Mouse (Mus musculus) heart, postnatal 36 days (tissue): ENCODE measurements around the gene Ppat. TPM values are rescaled to one million over a fixed set of nuclear protein-coding genes. Genes with fewer than 3 reads are reported as not detected.
"Not testable (repeated sequence)": the region's sequence is repeated elsewhere in the genome, so short reads cannot be mapped to it uniquely, and the experiment has no call there.

Source experiments
- DNase-seq, 2 experiments: peaks; one replicate each; pipeline ENCODE4 v3.0.0; 2021 to 2022
- intact Hi-C: fragments of 180-260 bp; cut with DNase I; formaldehyde crosslinking; loops from one replicate; pipeline ENCODE4 v1.15.1; 2025
- total RNA-seq, 2 experiments: library from RNA; stranded (reverse); gene quantifications; 2 replicates each; pipeline ENCODE4 v1.2.3; 2021

Gene Ppat
- total RNA-seq, 2 experiments from 2014 or later = 10.9 to 23.1 TPM

DNA sequence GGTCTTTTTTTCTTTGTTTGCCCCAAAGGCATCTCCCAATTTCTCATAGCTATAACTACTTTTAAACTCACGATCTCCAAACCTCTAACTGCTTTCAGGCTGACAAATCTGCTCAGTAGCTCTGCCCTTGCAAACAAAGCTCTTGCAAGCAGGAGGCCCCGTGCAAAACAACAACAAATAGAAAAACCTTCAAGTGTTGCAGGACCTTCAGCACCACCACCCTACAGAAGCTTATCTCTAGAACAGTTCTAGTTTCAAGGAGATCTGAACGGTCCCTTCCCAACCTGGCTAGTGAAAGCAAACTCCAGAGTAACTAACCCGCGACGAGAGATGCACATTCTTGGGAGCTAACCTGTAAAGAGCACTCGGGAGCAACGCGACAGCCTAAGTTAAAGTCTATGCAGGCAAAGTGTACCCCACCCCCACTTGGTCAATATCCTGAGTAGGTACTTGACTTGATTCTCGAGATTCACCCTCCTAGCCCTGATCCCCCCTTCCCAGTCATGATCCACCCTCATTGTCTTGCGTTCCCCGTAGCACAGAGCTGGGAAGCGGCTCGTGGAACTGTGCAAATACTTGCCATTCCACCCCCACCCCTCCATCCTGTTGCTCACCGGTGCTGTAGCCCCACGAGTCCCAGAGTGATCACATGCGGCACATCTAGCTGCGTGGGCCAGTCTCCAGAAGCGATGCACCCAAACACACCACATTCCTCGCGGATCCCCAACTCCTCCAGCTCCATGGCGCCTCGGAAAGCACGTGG, 854 bp downstream of the Ppat start:
- intact Hi-C loops = loop anchor here (1.0 kb wide), 2 partner anchors 24 to 45 kb away; partner anchors contain the start of genes Aasdh and Srp72
- DNase-seq = no peak

DNA sequence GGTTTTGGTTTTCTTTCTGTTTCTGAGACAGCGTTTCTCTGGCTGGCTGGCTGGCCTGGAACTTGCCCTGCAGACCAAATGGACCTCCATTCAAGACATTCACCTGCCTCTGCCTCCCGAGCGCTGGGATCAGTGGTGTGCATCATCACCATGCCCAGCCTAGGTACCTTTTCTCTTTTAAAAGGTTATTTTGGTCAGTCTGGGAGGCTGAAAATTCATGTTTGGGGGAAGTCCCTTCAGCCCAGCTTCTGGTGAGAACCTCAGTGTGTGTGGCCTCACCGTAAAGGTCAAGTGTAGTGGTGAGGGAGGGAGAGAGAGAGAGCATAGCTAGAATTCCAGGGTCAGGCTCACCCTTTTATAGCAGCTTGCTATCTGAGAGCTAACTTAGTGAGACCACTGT, 3.6 kb downstream of the Ppat start:
- intact Hi-C loops = no loop called here
- no peak for DNase-seq

DNA sequence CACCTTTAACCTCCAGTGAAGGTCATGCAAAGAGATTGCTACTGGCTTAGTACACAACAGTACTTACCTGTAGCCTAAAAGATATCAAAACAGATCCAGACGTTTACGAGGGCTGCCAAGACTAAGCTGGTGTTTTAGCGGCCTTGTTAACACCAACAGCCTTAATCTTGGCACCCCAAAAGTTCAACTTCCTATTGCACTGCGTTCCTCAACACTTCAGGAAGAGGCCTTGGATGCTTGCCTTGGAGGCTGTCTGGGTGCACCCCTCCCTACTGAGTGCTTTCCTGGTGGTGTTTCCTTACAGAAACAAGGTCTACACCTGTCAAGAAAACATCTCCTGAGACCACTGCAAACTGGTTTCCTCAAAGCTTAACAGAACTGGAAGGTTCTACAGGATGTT, 4.2 kb downstream of the Ppat start:
- intact Hi-C loops = no loop called here
- no peak for DNase-seq

- DNase-seq = no peak
- intact Hi-C loops = no loop called here
Observed at GRCm38 (mm10) chr5:76945678-76946033, 5.7 kb downstream of the Ppat start.

DNA sequence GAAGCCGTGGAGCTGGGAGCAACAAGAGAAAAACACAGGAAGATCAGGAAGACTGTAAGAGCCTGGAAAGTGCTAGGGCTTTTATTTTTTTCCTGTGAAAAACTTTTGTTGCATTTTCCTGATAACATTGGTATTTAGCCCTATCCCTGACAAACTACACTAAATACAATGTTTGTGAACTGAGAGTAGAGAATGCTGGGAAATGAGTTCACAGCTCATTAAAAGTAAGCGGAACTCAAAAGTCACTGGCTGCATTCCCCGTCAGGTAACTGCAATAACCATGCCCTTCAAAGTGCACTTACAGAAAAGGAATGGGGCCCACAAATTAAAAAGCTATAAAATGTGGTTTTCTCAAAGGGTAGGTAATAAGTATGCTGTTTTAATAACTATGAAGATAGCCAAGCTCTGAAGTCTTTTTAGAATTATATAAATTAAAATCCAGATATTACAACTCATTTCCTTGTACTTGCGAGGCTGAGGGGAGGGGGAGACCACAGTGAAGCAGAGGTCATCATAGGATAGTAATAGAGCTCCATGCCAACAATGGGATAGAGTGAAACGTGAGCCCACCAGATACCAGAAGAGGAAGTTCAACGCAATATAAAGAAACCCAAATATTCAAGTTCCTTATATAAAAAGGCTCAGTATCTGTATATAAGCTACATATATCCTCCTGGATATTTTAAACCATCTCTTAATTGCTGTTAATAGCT, 6.3 kb downstream of the Ppat start:
- no peak for DNase-seq

DNA sequence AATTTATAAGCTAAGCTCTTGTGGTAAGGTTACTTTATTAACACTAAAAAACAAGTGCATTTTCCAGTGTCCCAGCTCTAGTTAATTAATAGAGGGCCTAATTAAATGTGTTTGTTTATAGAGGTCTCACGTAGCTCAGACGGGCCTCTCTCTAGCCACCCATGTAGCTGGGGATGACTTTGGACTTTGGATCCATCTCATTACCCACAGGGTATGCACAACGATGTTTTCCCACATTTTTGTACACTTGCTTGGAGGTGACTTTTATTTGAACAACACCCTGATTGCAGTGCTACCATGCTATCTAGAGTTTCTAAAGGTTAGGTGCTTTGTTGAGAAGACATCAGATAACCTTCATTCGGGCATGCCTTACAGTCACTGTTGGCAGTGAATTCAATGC, 8.9 kb downstream of the Ppat start:
- intact Hi-C loops = no loop called here

More for the DNA sequence above, 6.3 kb downstream of the Ppat start:
- intact Hi-C loops = no loop called here

GRCm38 (mm10) chr5:76941975-76942374, 9.4 kb downstream of the Ppat start:
- intact Hi-C loops = no loop called here
- DNase-seq = no peak

More for the DNA sequence above, 8.9 kb downstream of the Ppat start:
- no peak for DNase-seq

GRCm38 (mm10) chr5:76939717-76940116, 11.7 kb downstream of the Ppat start:
- intact Hi-C loops = no loop called here
- DNase-seq = no peak

GRCm38 (mm10) chr5:76929180-76929877, 22.0 kb downstream of the Ppat start:
- intact Hi-C loops = no loop called here
- peak in 1 of 2 experiments; percentile 11 for DNase-seq

DNA sequence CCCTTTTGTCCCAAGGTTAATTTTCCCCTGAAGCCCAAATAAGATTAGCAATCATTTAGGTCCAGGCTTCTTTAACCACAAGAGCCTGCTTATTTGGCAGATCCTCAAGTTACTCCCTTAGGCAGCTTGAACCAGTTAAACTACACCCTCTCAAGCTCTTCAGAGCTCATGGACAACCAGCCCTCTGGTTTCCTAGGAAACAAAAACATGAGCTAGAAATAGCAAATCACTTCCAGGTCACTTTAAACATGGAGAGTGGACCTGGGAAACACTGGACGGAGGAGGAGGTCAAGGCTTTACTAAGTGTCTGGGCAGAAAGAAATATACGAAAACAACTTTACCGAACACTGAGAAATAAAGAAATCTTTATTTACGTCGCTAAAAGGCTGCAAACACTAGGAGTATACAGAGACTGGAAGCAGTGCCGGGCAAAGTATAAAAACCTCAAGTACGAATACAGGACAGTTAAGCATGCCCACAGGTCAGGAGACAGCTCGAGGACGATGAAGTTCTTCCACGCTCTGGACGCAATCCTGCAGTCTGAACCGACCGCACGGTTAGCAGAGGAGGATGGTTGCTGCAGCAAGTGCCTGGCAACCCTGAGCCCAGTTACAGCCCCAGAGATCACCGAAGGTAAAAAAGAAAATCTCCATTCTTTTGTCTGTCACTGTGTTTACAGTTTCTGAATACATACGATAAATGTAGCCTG, 23.1 kb downstream of the Ppat start:
- intact Hi-C loops = no loop called here
- DNase-seq = peak; percentile 18 to 31

GRCm38 (mm10) chr5:76924296-76924695, 27.1 kb downstream of the Ppat start:
- intact Hi-C loops = no loop called here
- DNase-seq = no peak

GRCm38 (mm10) chr5:76923428-76923827, 27.9 kb downstream of the Ppat start:
- intact Hi-C loops = no loop called here
- DNase-seq = peak; percentile 68 to 71

DNA sequence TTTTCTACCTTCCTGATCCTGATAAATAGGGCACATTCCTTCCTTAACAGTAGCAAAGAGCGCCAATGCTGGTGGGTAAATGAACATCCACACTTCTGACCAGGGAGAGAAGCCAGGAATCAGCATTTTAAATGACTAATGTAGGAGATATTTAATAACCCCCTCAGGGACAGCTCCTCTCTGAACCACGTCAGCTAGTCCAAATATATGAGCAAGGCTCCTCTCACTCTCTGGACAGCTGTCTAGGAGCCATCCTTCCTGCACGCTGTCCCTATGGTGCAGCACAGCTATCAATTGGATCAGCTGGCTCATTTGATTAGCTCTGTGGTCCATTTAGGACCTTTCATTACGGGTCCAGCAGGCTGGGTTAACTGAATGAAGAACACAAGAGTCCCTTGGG, 28.5 kb downstream of the Ppat start:
- intact Hi-C loops = no loop called here

GRCm38 (mm10) chr5:76912522-76912921, 38.9 kb downstream of the Ppat start:
- DNase-seq, intact Hi-C loops: not testable (repeated sequence)

More for the DNA sequence above, 28.5 kb downstream of the Ppat start:
- DNase-seq = no peak

GRCm38 (mm10) chr5:76910807-76911206, 40.6 kb downstream of the Ppat start:
- intact Hi-C loops = no loop called here
- DNase-seq = no peak

DNA sequence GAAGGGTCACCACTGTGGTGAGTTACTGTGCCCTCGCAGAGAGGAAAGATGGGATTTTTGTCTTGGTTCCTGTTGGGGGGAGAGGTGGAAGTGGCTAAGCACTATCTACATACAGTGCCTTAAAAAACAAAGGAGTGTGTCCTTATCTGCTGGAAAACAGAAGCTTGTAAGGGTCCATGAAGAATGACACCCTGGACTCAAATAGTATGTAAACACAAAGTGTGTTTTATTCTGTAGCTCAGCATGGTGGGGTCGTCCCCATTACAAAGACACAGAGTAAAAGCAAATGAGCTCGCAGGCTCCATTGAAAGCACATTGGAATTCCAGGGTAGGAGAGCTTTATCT, 45.3 kb downstream of the Ppat start:
- intact Hi-C loops = no loop called here
- DNase-seq = no peak

DNA sequence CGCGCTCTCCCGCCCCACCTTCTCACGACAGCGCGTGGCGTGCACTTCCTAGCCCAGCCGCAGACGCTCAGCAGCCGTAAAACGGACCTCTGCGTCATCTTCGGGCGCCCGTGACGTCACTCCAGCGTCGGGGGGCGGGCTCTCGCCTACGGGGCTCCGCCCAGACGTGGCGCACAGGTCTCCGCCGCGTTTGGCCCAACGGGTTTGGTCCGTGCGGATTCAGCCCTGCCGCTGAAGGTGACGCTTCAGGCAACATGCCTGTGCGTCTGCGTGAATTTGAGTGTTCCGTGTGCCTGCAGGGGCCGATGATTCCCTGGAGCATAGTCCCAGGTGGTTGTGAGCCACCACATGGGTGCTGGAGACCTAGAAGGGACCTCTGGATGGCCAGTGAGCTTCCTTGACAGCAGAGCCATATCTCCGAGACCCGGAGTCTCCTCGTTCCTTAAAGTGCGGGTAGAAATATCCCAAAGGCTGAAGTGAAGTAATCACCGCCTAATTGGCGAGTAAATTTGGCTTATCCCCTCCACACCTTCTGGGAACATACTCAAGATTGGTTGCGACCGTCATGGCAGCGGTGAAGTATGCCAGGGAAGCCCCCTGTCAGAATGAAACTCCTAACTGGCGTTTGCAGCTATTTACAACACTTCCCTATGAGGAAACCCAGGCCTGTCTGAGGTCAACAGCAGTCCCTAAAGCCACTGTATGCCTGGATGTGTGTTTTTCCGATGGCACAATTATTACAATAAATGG, 45.8 kb downstream of the Ppat start, which contains the start of gene Aasdh:
Aasdh (minus strand) TSS at position 110 of the 750 bp plus-strand sequence.
- peak; percentile 97 to 99 for DNase-seq
- intact Hi-C loops = loop anchor here (1.0 to 2.0 kb wide), 2 partner anchors 46 to 69 kb away; partner anchors contain the start of genes Paics, Ppat and Srp72

DNA sequence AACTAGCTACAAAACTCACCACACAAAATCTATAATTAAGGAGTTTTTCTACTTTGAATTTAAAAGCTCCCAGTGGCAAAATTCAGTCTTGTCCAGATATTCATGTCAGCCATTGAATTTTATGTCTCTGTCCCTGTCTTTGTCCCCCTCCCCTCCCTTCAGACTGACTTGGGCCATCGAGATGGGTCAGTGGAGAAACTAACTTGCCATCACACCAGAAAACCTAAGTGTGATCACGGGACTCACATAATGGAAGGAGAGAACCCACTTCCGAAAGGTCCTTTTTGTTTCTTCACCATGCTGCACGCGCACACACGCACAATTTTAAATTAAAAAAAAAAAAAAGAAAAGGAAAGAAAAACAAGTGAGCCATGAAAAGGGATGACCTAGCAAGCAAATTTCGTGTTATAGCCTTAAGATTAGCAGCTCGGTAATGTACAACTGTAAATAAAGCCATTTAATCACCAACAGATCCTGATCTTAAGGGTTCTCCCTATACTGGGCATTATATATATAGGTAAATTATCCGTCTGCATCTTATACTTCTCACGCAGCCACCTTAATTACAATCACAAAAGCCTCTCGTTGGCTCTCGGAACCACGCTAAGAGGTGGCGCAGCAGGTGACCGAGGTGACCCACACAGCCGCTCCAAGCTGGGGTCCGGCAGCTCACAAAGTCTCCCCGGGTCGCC, 46.5 kb downstream of the Ppat start:
- intact Hi-C loops = loop anchor here (1.0 to 2.0 kb wide), 2 partner anchors 46 to 70 kb away; partner anchors contain the start of genes Paics, Ppat and Srp72
- DNase-seq = no peak

DNA sequence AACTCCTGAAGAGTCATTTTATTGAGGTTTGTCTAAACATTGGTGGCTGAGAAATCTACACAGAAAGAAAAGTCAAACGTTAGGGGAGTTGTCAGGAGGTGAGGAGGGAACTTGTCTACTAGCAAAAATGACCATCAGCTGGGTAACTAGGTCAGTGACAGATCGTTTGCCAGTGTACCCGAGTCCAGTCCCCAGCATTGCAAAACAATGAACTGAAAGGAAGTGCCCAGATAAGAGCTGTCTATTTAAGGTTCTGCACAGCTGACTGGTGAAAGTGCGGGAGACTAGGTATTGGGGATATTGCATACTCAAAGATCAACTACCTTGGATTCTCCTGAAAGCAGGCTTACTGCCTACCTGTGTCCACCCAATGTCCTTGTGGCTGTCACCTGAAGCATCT, 49.2 kb downstream of the Ppat start:
- intact Hi-C loops = no loop called here
- no peak for DNase-seq
